Comparison of ENCODE assay signal across 13 mouse cellular contexts in the genomic region with DNA sequence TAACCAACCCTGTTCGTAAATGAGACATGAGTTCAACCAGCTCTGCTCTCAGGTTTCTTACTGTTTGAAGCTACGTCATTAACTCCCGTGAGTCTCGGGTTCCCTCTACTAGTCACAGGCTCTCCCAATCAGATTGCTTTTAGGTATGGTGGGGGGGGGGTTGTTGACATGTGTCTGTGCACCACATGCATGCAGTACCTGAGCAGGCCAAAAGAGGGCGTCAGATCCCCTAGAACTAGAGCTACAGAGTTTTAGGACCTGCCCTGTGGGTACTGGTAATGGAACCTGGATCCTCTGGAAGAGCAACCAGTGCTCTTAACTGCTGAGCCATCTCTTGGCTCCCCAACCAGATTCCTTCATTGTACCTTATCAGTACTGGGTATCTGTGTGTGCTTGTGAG. TPM values are rescaled to one million over a fixed set of nuclear protein-coding genes. Genes with fewer than 3 reads are reported as not detected.
A peak's percentile ranks its signal among the peaks of the same experiment; 100 is the strongest.
DNase-seq lines count a peak whose midpoint lies in the region; ATAC-seq and TF ChIP-seq lines count a peak whose summit lies in the region.
"Had no signal": no experiment of that assay in that cellular context is flagged by ENCODE, and none has a peak within 500 bp of the region (broad histone marks: within the 10 kb centered on the region; RNA-seq: fewer than 3 reads in every experiment).

No protein-coding gene starts in this region.

- H3K27ac ChIP-seq in gastrocnemius, adult 2 months: no peak overlapping the region
- H3K27ac ChIP-seq in ES-Bruce4 (ENCODE audit: insufficient read depth, low read length): no peak overlapping the region
- H3K27ac ChIP-seq in hindbrain, embryonic 14.5 days: no peak overlapping the region
- H3K27ac ChIP-seq: hindbrain, embryonic 12.5 days; liver, embryonic 13.5 days had no signal

- no peak overlapping the region for H3K4me3 ChIP-seq in gastrocnemius, adult 2 months
- H3K4me3 ChIP-seq in ES-Bruce4 (ENCODE audit: low read depth, low read length): no peak overlapping the region
- H3K4me3 ChIP-seq in hindbrain, embryonic 14.5 days (replicated peaks; ENCODE audit: low read length): no peak overlapping the region
- H3K4me3 ChIP-seq: hindbrain, embryonic 12.5 days; liver, embryonic 13.5 days; myocyte had no signal

- TF ChIP-seq EP300 in ES-Bruce4 (IDR thresholded peaks at IDR 0.05; ENCODE audit: insufficient read depth, low read depth, low read length): no peak

- no peaks in the 10 kb centered on the region for H3K9me3 ChIP-seq in ES-Bruce4 (replicated peaks; ENCODE audit: control insufficient read depth, insufficient read depth, low read length, poor library complexity, severe bottlenecking)
- H3K9me3 ChIP-seq in hindbrain, embryonic 14.5 days (ENCODE audit: control insufficient read depth, low read length): no peaks in the 10 kb centered on the region
- H3K9me3 ChIP-seq: hindbrain, embryonic 12.5 days; liver, embryonic 13.5 days had no signal

- TF ChIP-seq POLR2A in ES-Bruce4 (IDR thresholded peaks at IDR 0.05; ENCODE audit: insufficient read depth, low read length): no peak

- intact Hi-C loops in gastrocnemius, adult 2 months (cut with DNase I): no loop called here

- no peaks in the 10 kb centered on the region for H3K36me3 ChIP-seq in ES-Bruce4 (ENCODE audit: control insufficient read depth, insufficient read depth, low read length, poor library complexity, severe bottlenecking)
- no peaks in the 10 kb centered on the region for H3K36me3 ChIP-seq in hindbrain, embryonic 14.5 days (replicated peaks; ENCODE audit: control insufficient read depth, insufficient read depth)
- H3K36me3 ChIP-seq: hindbrain, embryonic 12.5 days; liver, embryonic 13.5 days had no signal

- H3K4me2 ChIP-seq in hindbrain, embryonic 14.5 days (replicated peaks): no peak overlapping the region
- H3K4me2 ChIP-seq: hindbrain, embryonic 12.5 days; liver, embryonic 13.5 days had no signal

- no peaks in the 10 kb centered on the region for H3K27me3 ChIP-seq in ES-Bruce4 (ENCODE audit: control insufficient read depth, insufficient read depth, low read length, poor library complexity, severe bottlenecking)
- no peaks in the 10 kb centered on the region for H3K27me3 ChIP-seq in hindbrain, embryonic 14.5 days (ENCODE audit: control insufficient read depth, insufficient read depth, low read length)
- H3K27me3 ChIP-seq: hindbrain, embryonic 12.5 days; liver, embryonic 13.5 days had no signal

- TF ChIP-seq CTCF in gastrocnemius, adult 2 months (IDR thresholded peaks at IDR 0.05): peak; percentile 14; the same call in 1 of the 2 replicates
- peak; percentile 47 for TF ChIP-seq CTCF in ES-Bruce4 (IDR thresholded peaks at IDR 0.05; ENCODE audit: low read depth, low read length)

- 76% methylated on average over 5 of the region's 5 CpGs for WGBS in hindbrain, embryonic 14.5 days

- DNase-seq in gastrocnemius, adult 2 months: no peak
- no peak for DNase-seq in gastrocnemius, postnatal 10 days
- DNase-seq in 3T3-L1 (ENCODE audit: low read depth, low spot score): peak; percentile 6
- peak; percentile 42 for DNase-seq in induced T-regulatory cell, adult 2 months (ENCODE audit: low read depth)
- no peak for DNase-seq in embryo, embryonic 10.5 days (ENCODE audit: low spot score)
- DNase-seq in hindbrain, embryonic 14.5 days (ENCODE audit: low spot score): no peak
- DNase-seq: adrenal gland, adult 8-10 months; gastrocnemius, postnatal 14 days; kidney, postnatal 14 days; liver, embryonic 13.5 days had no signal

- no peak for ATAC-seq in hindbrain, embryonic 14.5 days (ENCODE audit: low FRiP score)

- H3K9ac ChIP-seq in ES-Bruce4 (ENCODE audit: low read depth, poor library complexity, severe bottlenecking): no peak overlapping the region
- no peak overlapping the region for H3K9ac ChIP-seq in hindbrain, embryonic 14.5 days
- H3K9ac ChIP-seq: hindbrain, embryonic 12.5 days; liver, embryonic 13.5 days had no signal

- no peaks in the 10 kb centered on the region for H3K4me1 ChIP-seq in ES-Bruce4 (ENCODE audit: control insufficient read depth, insufficient read depth, low read length)
- no peaks in the 10 kb centered on the region for H3K4me1 ChIP-seq in hindbrain, embryonic 14.5 days (replicated peaks; ENCODE audit: control insufficient read depth, insufficient read depth, low read length)
- H3K4me1 ChIP-seq: hindbrain, embryonic 12.5 days; liver, embryonic 13.5 days had no signal

RNA-seq across cellular contexts. Expression of gene Elp6, which starts 29.1 kb away (rescaled TPM):
- total RNA-seq in gastrocnemius, adult 2 months (2021): 1 to 10 TPM; 2.6 to 3.3 TPM
- 1 to 10 TPM; 4.2 to 4.7 TPM for total RNA-seq in gastrocnemius, postnatal 10 days (2021)
- polyA plus RNA-seq in ES-Bruce4 (2011; ENCODE audit: insufficient read depth, insufficient read length, low read depth, missing spikeins): 8.5 and 9.0 TPM in 2 replicates
- polyA plus RNA-seq in hindbrain, embryonic 14.5 days (2014; fragmentation: Nextera tagmentation; extraction: Ambion mirVana): 35.9 TPM in 2 replicates

RNA-seq across cellular contexts. Expression of gene Cspg5, which starts 32.3 kb away (rescaled TPM):
- total RNA-seq in gastrocnemius, adult 2 months (2021): under 1 TPM in 1 of 2 experiments, not detected in 1; 0.25 TPM
- 1 to 10 TPM; 1.3 TPM for total RNA-seq in gastrocnemius, postnatal 10 days (2021)
- 1.0 and 1.2 TPM in 2 replicates for polyA plus RNA-seq in ES-Bruce4 (2011; ENCODE audit: insufficient read depth, insufficient read length, low read depth, missing spikeins)
- polyA plus RNA-seq in hindbrain, embryonic 14.5 days (2014; fragmentation: Nextera tagmentation; extraction: Ambion mirVana): 139 and 148 TPM in 2 replicates

RNA-seq across cellular contexts. Expression of gene Scap, which starts 57.2 kb away (rescaled TPM):
- total RNA-seq in gastrocnemius, adult 2 months (2021): 10 to 100 TPM; 16.6 to 17.0 TPM
- 10 to 100 TPM; 25.5 TPM for total RNA-seq in gastrocnemius, postnatal 10 days (2021)
- 25.8 and 35.7 TPM in 2 replicates for polyA plus RNA-seq in ES-Bruce4 (2011; ENCODE audit: insufficient read depth, insufficient read length, low read depth, missing spikeins)
- polyA plus RNA-seq in hindbrain, embryonic 14.5 days (2014; fragmentation: Nextera tagmentation; extraction: Ambion mirVana): 53.5 and 54.6 TPM in 2 replicates

Comparison
In these comparisons a context has a peak if more than half of its experiments do, and no peak if none do; other contexts are left out.
1. DNase-seq: peak in 3T3-L1 (single experiment) and induced T-regulatory cell, adult 2 months (single experiment); none in gastrocnemius, adult 2 months (single experiment), gastrocnemius, postnatal 10 days (single experiment), embryo, embryonic 10.5 days (single experiment) and hindbrain, embryonic 14.5 days (single experiment).